Mouse (Mus musculus): ENCODE measurements at regions not wholly inside any gene's neighbourhood (a gene's known extent, or its start where the extent isn't known, plus 50 kb on each side); places are given as distances from the start of the nearest gene placed in this dataset.

DNA sequence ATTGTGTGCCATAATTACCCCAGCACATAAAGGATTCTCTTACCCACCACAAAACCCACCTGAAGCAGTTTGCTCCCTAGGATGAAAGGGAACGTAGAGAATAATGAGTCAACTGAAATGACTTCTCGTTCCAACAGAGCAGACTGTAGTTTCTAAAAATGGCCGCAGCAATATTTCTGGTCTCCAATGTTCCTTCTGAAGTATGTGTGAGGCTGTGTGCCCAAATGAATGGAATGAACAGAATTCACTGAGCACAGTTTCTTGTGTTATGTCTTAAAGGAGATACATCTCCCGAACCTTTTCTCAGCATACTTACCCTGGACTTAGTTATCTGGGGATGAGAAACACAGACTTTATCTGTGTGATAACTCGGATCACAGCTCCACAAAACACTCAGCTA lies 109.4 kb upstream of the Tmtc1 start:
- in situ Hi-C loops (cut with MboI; ENCODE audit: low pct_ligation_motif_present, low pct_unique_long_range_greater_than_20kb, low sequenced_read_pairs) (no loop called here), dilution Hi-C loops (cut with MboI; ENCODE audit: extremely low pct_ligation_motif_present, extremely low pct_unique_long_range_greater_than_20kb, low sequenced_read_pairs) (no loop called here)
- H3K4me1 ChIP-seq (ENCODE audit: control insufficient read depth in 1 of 2, insufficient read depth in 2 of 2) = no peaks in the 10 kb centered on the region
- H3K4me3 ChIP-seq (replicated peaks in 1 of 3; ENCODE audit: low read depth in 2 of 3, low read length in 2 of 3, poor library complexity in 1 of 3) = no peak overlapping the region
- no peak for TF ChIP-seq MAX (IDR thresholded peaks at IDR 0.05; ENCODE audit: low read length)
- no peak for TF ChIP-seq CTCF (conservative IDR thresholded peaks at IDR 0.05 in 1 of 2, IDR thresholded peaks at IDR 0.05 in 1 of 2; ENCODE audit: low read depth in 2 of 2, low read length in 2 of 2)
- TF ChIP-seq CHD2 (IDR thresholded peaks at IDR 0.05; ENCODE audit: low read length) = no peak
- no peak for TF ChIP-seq MEF2A (IDR thresholded peaks at IDR 0.05; ENCODE audit: borderline replicate concordance, low read depth, low read length)
- no peak for TF ChIP-seq JUND (conservative IDR thresholded peaks at IDR 0.05; ENCODE audit: low read depth, low read length)
- TF ChIP-seq SIN3A (IDR thresholded peaks at IDR 0.05; ENCODE audit: low read length) = no peak
- no peak for TF ChIP-seq TBP (conservative IDR thresholded peaks at IDR 0.05; ENCODE audit: low read depth, low read length)
- H3K9me3 ChIP-seq (replicated peaks; ENCODE audit: low read length) = no peaks in the 10 kb centered on the region
- H3K79me2 ChIP-seq (replicated peaks; ENCODE audit: control insufficient read depth, extremely low read depth, insufficient read depth, poor library complexity, severe bottlenecking) = no peaks in the 10 kb centered on the region
- no peaks in the 10 kb centered on the region for H3K36me3 ChIP-seq (replicated peaks in 1 of 2; ENCODE audit: control insufficient read depth in 1 of 2, insufficient read depth in 1 of 2, low read length in 1 of 2)
- DNase-seq (ENCODE audit: extremely low read depth) = no peak
- no peak overlapping the region for H3K9ac ChIP-seq (ENCODE audit: insufficient read depth, low read depth)
- no peaks in the 10 kb centered on the region for H3K27me3 ChIP-seq (replicated peaks)
- H3K27ac ChIP-seq (ENCODE audit: insufficient read depth, low read depth) = no peak overlapping the region
- no peak overlapping the region for H3K4me2 ChIP-seq (ENCODE audit: insufficient read depth, low read depth, poor library complexity, severe bottlenecking)

DNA sequence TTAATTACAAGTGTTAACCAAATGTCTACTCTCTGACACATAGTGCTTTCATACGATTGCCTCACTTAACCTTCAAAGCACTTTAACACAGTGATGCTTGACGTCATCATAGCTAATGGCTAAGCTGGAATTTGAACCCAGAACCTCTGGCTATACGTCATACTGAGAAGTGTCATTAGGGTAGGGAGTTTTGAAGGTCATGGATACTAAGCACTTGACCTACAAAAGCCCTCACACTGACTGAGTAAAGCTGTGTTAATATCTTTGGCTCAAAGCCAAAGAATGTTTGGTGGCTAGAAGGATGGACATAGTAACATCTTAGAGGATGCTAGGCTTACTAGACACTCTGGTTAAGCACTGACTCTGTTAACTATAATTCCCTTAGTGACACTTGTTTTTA lies 106.9 kb upstream of the Tmtc1 start:
- dilution Hi-C loops (cut with MboI; ENCODE audit: extremely low pct_ligation_motif_present, extremely low pct_unique_long_range_greater_than_20kb, low sequenced_read_pairs) = no loop called here
- TF ChIP-seq RAD21 (IDR thresholded peaks at IDR 0.05; ENCODE audit: low read depth, low read length) (no peak), CTCF (conservative IDR thresholded peaks at IDR 0.05 in 1 of 2, IDR thresholded peaks at IDR 0.05 in 1 of 2; ENCODE audit: low read depth in 2 of 2, low read length in 2 of 2) (no peak), UBTF (IDR thresholded peaks at IDR 0.05; ENCODE audit: low read depth, low read length) (no peak), CHD1 (IDR thresholded peaks at IDR 0.05; ENCODE audit: low read depth, low read length) (no peak), HCFC1 (IDR thresholded peaks at IDR 0.05; ENCODE audit: low read depth, low read length) (no peak), RCOR1 (conservative IDR thresholded peaks at IDR 0.05; ENCODE audit: low read depth, low read length) (no peak), MYC (IDR thresholded peaks at IDR 0.05; ENCODE audit: low read depth, low read length) (no peak), ZMIZ1 (IDR thresholded peaks at IDR 0.05; ENCODE audit: low read depth, low read length) (no peak), EP300 (IDR thresholded peaks at IDR 0.05; ENCODE audit: low read length) (no peak), MAX (IDR thresholded peaks at IDR 0.05; ENCODE audit: low read length) (no peak)
- Histone ChIP-seq H3K79me2 (replicated peaks; ENCODE audit: control insufficient read depth, extremely low read depth, insufficient read depth, poor library complexity, severe bottlenecking) (no peaks in the 10 kb centered on the region), H3K4me1 (ENCODE audit: control insufficient read depth in 1 of 2, insufficient read depth in 2 of 2) (no peaks in the 10 kb centered on the region), H3K9ac (ENCODE audit: insufficient read depth, low read depth) (no peak overlapping the region), H3K27me3 (replicated peaks) (no peaks in the 10 kb centered on the region), H3K36me3 (replicated peaks in 1 of 2; ENCODE audit: control insufficient read depth in 1 of 2, insufficient read depth in 1 of 2, low read length in 1 of 2) (no peaks in the 10 kb centered on the region), H3K4me3 (replicated peaks in 1 of 3; ENCODE audit: low read depth in 2 of 3, low read length in 2 of 3, poor library complexity in 1 of 3) (no peak overlapping the region), H3K4me2 (ENCODE audit: insufficient read depth, low read depth, poor library complexity, severe bottlenecking) (no peak overlapping the region), H3K27ac (ENCODE audit: insufficient read depth, low read depth) (no peak overlapping the region), H3K9me3 (replicated peaks; ENCODE audit: low read length) (no peaks in the 10 kb centered on the region)
- DNase-seq (ENCODE audit: extremely low read depth) = no peak
- in situ Hi-C loops (cut with MboI; ENCODE audit: low pct_ligation_motif_present, low pct_unique_long_range_greater_than_20kb, low sequenced_read_pairs) = no loop called here
